Mouse (Mus musculus) CD8-positive naive resting alpha-beta T cell, adult 57 days (primary cell): Measurements from ENCODE around the gene Gphn. TPM values are rescaled to one million over a fixed set of nuclear protein-coding genes. Genes with fewer than 3 reads are reported as not detected.

Experiments used
- total RNA-seq: library from RNA; stranded (reverse); gene quantifications from one replicate; pipeline ENCODE4 v1.2.4, GENCODE M21; 2023

Gene Gphn
- total RNA-seq = 13.9 TPM

GRCm38 (mm10) chr12:78225707-78226518 is at the start of gene Gphn:
Gene Gphn, plus strand, starts transcription at chr12:78226379.

GRCm38 (mm10) chr12:78193942-78194341 is 32.2 kb upstream of the Gphn start, which contains the start of gene Gm6657:
Gene Gm6657, plus strand, starts transcription at chr12:78194242.

GRCm38 (mm10) chr12:78691325-78691724 is 465.1 kb downstream of the Gphn start, which contains the start of gene Fam71d:
Gene Fam71d, plus strand, starts transcription at chr12:78691535.

Other genes with a start within 250 kb of the Gphn start
- not detected for gene Gm6657, start 32.1 kb upstream of the Gphn start, total RNA-seq